Mouse (Mus musculus) spleen, adult 18-20 months (tissue): ENCODE measurements around the gene Stxbp4.

ENCODE experiments used
- DNase-seq, 2 experiments: peaks; one replicate each; pipeline ENCODE4 v3.0.0; 2022; ENCODE audit warnings: mixed read lengths in 2 of 2

Gene Stxbp4

GRCm38 (mm10) chr11:90637440-90638311 lies at the start of gene Stxbp4, which contains the start of gene Cox11:
Gene Stxbp4, minus strand, starts transcription at chr11:90638084.
Gene Cox11, plus strand, starts transcription at chr11:90638173.
- DNase-seq = peak; percentile 84 to 89

- DNase-seq = no peak
Observed at GRCm38 (mm10) chr11:90687040-90687439, 49.2 kb upstream of the Stxbp4 start.

DNA sequence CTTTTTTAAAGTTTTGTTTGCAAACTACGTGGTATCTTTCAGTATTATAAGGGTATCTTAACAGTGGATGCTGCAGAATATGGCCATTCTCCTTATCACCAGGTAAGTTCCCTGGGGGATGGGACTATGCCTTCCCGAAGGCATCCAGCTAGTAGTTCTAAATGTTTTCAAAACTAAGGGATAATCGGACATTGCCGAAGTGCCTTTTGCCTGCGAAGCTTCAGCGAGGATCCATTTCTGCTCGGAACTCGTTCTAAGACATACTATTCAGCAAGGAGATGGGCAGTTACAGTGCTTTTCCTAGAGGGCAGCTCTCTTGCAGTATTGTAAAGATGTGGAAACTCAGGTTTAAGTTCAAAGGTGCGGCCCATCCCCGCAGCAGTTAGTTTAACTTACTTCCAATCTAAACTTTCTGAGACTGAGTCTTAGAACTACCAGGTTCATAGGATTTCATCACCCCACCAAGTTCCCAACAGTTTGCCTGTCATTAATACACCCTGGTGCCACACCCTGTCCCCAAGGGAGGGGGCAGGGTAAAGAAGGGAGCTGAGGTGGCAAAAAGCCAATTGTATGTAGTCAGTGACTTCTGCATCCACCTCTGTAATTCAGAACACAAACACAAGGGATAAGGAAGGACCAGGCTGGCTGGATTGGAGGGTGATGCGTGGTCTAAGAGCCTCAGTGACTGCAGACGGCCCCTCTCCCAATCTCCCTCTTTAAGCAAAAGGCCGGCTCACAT lies 48.6 kb upstream of the Stxbp4 start:
- DNase-seq = no peak

- DNase-seq = no peak
Observed at GRCm38 (mm10) chr11:90685196-90685595, 47.3 kb upstream of the Stxbp4 start.

- no peak for DNase-seq
Observed at GRCm38 (mm10) chr11:90684765-90685164, 46.9 kb upstream of the Stxbp4 start.

DNA sequence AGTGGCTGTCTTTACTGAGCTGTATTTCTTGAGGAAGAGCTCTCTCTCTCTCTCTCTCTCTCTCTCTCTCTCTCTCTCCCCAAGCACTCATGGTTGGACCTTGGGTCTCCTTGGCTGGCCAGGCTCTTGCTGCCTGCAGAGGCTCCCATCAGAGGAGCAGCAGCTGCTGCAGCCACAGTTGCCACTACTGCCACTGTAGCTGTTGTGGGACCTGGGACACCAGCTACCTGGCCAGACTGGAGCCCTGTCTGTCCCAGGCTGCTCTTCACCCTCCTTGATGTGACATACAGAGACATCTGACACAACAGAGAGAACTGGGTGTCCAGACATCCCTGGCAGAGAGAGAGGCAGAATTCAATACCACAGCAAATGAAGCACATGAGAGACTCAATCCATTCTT lies 43.3 kb upstream of the Stxbp4 start:
- DNase-seq = no peak

GRCm38 (mm10) chr11:90678582-90678981 lies 40.7 kb upstream of the Stxbp4 start:
- DNase-seq = no peak

DNA sequence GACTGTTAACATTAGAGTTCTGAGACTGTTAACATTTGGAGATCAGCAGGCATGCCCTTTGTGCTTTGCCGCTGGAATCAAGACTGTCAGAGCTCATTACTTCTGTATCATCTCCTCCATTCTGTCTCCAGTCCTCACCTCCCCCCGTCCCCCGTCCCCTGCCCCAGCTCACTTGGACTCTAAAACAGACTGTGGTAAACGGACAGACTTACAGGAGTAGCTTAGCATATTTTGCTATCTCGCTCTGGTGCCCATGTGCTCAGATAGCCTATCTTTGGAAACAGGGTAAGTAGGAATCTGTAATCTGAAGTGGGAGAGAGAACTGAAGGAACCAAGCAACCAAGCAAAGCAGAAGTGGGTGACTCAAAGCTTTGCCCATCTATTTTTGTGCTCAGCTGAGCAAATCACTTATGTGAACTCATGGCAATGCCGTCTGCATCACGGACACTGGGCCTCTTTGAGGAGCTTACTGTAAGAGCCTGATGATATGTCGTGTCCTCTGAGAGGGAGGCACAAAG lies 39.9 kb upstream of the Stxbp4 start:
- DNase-seq = no peak

- DNase-seq = no peak
Observed at GRCm38 (mm10) chr11:90677027-90677426, 39.1 kb upstream of the Stxbp4 start.

GRCm38 (mm10) chr11:90675479-90676110 lies 37.7 kb upstream of the Stxbp4 start:
- DNase-seq = no peak

DNA sequence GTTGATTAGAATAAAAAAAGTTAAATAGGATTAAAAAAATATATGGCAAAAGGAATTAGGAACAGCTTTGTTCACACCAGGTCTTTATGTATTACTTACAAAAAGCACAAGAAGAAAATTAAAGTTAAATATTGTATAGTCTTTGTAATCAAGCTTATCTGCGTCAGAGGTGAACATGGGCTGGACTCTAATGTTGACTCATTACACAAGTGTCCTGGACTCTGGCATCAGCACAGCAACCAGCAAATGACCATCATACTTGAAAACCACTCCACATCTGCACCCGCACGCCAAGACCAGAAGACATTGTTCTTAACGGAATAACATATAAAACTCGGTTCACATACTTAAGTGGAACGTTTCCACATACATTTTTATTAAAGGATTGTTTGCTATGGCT lies 29.4 kb upstream of the Stxbp4 start:
- DNase-seq = no peak

- no peak for DNase-seq
Observed at GRCm38 (mm10) chr11:90666916-90667315, 29.0 kb upstream of the Stxbp4 start.

- no peak for DNase-seq
Observed at GRCm38 (mm10) chr11:90666144-90666757, 28.4 kb upstream of the Stxbp4 start.

DNA sequence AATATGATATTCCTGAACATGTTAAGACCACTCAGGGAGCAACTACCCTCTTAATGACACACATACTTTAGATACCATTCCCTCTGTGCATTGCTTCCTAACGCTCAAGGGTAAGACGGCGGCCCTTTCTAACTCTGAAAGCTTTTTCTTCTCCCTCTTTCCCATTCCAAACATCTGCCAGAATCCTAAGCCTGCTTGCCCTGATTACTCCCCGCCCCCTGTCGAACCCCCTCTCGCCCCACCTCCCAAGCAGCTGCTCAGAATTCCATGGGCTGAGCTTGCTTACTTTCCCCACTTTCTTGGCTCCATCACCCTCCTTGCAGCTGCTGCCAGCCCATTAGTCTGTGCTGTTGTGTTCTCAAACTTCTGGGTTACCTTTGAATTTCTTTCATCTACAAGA lies 27.3 kb upstream of the Stxbp4 start:
- no peak for DNase-seq

GRCm38 (mm10) chr11:90664345-90664986 lies 26.6 kb upstream of the Stxbp4 start:
- no peak for DNase-seq

GRCm38 (mm10) chr11:90663618-90664297 lies 25.9 kb upstream of the Stxbp4 start:
- DNase-seq = no peak

DNA sequence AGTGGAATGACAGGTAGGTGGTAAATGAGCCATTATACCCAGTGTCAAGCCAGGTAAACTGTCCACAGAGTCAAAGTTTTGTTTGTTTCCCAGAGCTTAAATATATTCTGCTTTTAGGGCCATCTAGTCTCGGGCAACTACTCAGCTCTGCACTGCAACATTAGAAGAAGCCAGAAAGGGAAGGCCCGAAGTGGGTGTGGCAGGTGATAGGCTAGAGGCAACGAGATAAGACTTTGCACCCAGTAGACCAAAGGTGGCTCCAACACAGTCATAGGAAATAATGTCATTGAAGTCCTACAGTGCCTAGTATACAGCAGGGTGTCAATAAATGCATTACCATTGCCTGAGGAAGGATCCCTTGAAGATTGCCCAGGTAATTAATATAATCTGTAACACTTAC lies 25.2 kb upstream of the Stxbp4 start:
- DNase-seq = no peak

DNA sequence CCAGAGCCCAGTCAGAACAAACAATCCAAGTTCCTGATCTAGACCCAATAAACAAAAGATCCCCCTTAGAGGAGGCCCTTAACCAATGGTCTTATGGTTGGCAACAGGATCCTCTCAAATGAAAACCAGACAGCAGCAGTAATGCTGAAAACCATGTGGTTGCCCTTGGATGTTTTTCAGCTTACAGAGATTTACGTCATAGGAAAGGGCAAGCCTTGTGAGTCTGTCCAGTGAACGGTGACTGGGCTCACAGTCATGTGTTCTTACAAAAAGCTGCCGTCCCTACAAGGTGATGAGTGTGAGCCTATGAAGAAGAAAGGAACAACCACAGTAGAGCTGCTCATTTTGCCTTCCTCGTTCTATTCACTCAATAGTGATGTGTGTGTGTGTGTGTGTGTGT lies 22.8 kb upstream of the Stxbp4 start:
- no peak for DNase-seq

DNA sequence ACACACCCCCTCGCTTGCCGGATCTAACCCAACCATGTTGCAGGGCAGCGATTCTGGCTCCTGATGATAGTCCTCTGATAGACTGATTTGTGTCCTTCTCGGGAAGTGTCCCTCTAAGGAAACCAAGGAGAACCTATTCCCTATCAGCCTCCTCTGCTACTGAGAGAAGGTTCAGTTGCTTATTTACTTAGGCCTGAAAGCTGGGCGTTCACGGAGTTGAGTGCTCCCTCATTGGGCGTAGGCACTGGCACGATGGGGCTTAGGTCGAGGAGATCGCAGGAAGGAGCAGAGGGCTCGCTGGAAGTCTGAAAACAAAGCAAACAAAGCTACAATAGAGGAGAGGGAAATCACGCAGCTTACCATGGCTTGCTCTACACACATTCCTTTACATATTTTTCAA lies 19.6 kb upstream of the Stxbp4 start:
- no peak for DNase-seq

DNA sequence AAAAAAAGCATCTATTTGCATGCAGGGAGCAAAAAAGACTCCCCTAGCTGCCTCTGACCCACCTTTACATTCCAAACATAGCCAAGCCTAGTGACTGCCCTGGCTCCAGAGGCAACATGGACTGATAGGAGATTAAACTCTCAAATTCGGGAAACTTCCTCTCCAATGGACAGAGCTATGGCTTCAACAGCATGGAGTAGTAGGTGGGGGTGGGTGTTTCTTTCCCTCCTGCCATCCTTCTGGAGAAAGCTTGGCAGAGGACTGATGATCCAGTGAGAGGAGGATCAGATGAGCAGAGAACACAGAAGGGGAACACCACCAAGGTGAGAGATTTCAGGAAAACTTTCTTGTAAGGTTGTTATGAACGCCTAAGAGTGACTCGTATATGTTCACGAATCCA lies 14.7 kb upstream of the Stxbp4 start:
- DNase-seq = no peak

DNA sequence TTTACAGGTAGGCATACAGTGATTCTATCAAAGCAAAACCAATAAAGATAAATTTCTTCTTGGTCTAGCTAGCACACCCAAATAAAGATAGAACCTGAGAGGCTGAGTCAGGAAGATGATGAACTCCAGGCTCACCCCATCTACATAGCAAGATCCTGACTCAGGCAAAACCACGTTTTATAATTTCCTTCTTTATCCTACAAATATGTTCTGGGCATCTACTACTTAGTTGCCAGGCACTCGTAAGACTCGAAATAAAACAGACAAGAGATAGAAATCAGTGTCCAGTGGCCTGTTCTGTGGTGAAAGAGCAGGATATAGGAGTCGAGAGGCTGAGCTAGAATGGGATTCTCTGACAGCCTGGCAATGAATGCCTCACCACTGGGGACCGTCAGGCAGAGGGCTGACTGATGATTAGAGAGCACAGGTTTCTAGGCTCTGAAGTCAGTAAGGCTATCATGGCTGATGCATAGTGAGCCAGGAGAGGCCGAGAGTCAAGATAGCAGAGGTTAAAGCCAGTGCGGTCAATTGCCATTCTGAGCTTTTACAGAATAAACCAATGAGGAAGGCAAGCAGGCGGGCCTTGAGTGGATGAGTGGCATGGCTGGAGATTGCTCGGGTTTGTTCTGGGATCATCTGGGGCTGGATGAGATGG lies 12.5 kb upstream of the Stxbp4 start:
- DNase-seq = no peak
